Mouse (Mus musculus) ES-Bruce4 (cell line): Measurements from ENCODE around the gene Caprin2.

Experiments used
- CTCF ChIP-seq: IDR thresholded peaks from one replicate; pipeline ENCODE4 v1.8.1; 2011; ENCODE audit warnings: low read depth, low read length
- POLR2A ChIP-seq: IDR thresholded peaks from one replicate; pipeline ENCODE4 v1.8.1; 2011; ENCODE audit warnings: low read length; ENCODE audit not compliant: insufficient read depth

DNA sequence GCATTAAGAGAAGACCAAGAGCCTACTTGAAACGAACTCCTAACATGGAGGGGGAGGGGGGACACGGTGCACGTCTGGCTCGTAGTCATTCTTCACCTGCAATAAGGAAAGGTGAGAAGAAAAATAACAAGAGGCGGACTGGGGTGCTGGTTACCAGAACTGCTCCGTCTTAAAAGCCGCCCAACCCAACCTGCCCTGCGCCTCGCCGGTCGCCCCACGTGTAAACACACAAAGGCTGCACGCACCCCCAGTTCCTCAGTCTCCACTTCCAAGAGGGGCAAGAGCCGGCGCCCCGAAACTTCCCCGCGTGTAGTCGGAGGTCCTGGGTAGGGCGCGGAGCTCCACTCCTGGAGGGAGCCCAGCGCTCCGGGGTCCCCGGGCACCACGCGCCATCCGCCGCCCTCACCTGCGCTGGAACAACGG, 48.3 kb upstream of the Caprin2 start:
- no peak for TF ChIP-seq POLR2A
- TF ChIP-seq CTCF = no peak
